Mouse (Mus musculus): Measurements from ENCODE around the gene Coa3. TPM values are rescaled to one million over a fixed set of nuclear protein-coding genes. Genes with fewer than 3 reads are reported as not detected.
A peak's percentile ranks its signal among the peaks of the same experiment; 100 is the strongest.

The Coa3 gene
- polyA plus RNA-seq, 1 experiment from 2014 or later = 190 TPM

DNA sequence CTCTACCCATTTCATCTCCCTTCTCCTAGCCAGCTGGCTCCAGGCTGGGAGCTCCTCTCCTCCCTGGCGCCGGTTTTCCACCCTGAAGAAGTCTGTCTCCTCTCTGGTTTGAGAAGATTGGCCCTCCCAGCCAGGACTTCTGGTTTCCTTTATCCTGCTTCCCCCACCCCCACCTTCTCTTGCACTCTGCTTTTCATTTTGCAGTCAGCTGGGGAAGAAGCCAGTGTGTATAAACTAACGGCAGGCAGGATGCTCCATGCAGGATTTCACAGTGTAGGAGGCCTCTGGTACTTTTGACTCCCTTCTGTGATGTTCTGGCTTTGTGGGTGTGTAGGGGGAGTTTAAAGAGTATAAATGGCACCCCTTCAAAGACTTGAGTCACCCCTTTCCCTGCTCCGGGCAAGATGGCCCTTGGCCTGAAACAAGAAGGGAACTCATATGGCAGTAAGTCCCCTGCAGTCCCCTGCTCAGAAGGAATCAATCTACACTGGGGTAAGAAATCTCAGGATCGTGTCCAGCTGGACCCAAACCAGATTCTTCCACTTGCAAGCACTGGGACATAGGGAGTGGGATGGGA, 40.8 kb downstream of the Coa3 start:
- H3K9ac ChIP-seq = no peak overlapping the region
- DNase-seq (peak; percentile 42), ATAC-seq (ENCODE audit: insufficient read depth) (peak; percentile 41; the same call in 1 of the 2 replicates)
- no peaks in the 10 kb centered on the region for H3K9me3 ChIP-seq (ENCODE audit: low read depth, low read length)
- TF ChIP-seq CTCF (IDR thresholded peaks at IDR 0.05; ENCODE audit: low read depth) = no peak
- H3K4me2 ChIP-seq = no peak overlapping the region
- no peaks in the 10 kb centered on the region for H3K36me3 ChIP-seq (ENCODE audit: insufficient read depth)
- no peaks in the 10 kb centered on the region for H3K4me1 ChIP-seq (ENCODE audit: insufficient read depth)
- H3K27me3 ChIP-seq (ENCODE audit: insufficient read depth, low read length) = no peaks in the 10 kb centered on the region
- WGBS = 32% methylated on average over 5 of the region's 5 CpGs
- no peak overlapping the region for H3K4me3 ChIP-seq (ENCODE audit: low read depth, low read length)
- H3K27ac ChIP-seq (ENCODE audit: low read depth) = peak overlapping the region; percentile 63

DNA sequence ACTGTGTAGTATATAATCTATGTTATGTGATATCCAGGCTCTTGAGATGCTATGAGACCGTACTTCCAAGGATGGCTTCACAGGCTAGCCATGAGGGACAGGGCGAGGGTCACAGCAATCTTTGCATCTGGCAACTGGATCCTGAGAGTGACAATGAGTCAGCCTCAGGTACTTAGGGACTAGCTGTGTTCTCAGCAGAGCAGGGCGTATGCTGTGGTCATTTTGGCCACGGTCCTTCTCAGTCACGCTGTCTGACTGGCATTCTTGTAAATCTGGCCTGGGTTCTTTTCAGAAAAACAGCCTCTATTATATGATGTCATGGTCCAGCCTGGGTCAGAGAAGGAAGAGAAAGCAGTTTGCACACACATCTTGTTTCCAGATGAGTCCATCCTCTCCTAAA, 42.1 kb downstream of the Coa3 start:
- Histone ChIP-seq H3K36me3 (ENCODE audit: insufficient read depth) (no peaks in the 10 kb centered on the region), H3K4me3 (ENCODE audit: low read depth, low read length) (no peak overlapping the region), H3K9ac (no peak overlapping the region), H3K4me1 (ENCODE audit: insufficient read depth) (no peaks in the 10 kb centered on the region), H3K27me3 (ENCODE audit: insufficient read depth, low read length) (no peaks in the 10 kb centered on the region), H3K4me2 (no peak overlapping the region), H3K27ac (ENCODE audit: low read depth) (no peak overlapping the region; the same call in 1 of the 2 replicates), H3K9me3 (ENCODE audit: low read depth, low read length) (no peaks in the 10 kb centered on the region)
- no peak for DNase-seq
- 90% methylated on average over 5 of the region's 5 CpGs for WGBS
- ATAC-seq (ENCODE audit: insufficient read depth) = no peak
- no peak for TF ChIP-seq CTCF (IDR thresholded peaks at IDR 0.05; ENCODE audit: low read depth)

DNA sequence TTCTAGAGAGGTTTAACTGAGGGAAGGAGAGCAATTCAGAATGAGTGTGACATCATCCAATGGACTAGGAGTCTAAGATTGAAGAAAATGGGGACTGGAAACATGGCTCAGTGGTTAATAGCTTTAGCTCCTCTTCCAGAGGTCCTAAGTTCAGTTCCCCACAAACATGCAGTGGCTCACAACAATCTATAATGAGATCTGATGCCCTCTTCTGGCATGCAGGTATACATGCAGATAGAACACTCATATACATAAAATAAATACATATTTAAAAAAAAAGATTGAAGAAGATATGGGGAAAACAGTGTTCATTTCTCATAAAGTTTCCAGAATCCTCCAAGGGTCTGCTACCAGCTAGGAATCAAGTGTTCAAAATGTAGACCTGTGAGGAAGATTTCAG, 43.5 kb downstream of the Coa3 start:
- Histone ChIP-seq H3K9me3 (ENCODE audit: low read depth, low read length) (no peaks in the 10 kb centered on the region), H3K9ac (no peak overlapping the region), H3K36me3 (ENCODE audit: insufficient read depth) (no peaks in the 10 kb centered on the region), H3K27me3 (ENCODE audit: insufficient read depth, low read length) (no peaks in the 10 kb centered on the region), H3K4me3 (ENCODE audit: low read depth, low read length) (no peak overlapping the region), H3K27ac (ENCODE audit: low read depth) (no peak overlapping the region), H3K4me2 (no peak overlapping the region), H3K4me1 (ENCODE audit: insufficient read depth) (peaks cover 12% of the 10 kb centered on the region)
- no peak for TF ChIP-seq CTCF (IDR thresholded peaks at IDR 0.05; ENCODE audit: low read depth)
- ATAC-seq (ENCODE audit: insufficient read depth) (no peak), DNase-seq (no peak)

DNA sequence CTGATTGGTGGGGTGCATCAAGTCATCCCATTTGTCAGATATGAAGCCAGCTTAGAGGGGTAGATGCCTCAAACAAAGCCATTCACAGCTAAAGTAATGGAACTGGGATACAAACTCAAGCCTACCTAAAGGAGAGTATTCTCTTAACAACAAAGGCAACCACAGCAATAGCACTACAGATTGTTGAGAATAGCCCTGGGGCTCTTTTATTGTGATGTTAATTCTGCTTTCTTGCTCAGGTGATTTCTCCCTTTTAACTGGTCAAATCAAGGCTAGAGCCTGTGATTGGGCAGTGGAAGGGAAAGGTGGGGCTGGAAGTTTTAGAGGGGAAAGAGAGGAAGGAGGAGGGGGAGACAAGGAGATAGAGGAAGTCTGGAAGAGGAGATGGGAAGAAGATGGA, 44.8 kb downstream of the Coa3 start:
- no peak for ATAC-seq (ENCODE audit: insufficient read depth)
- Histone ChIP-seq H3K27ac (ENCODE audit: low read depth) (no peak overlapping the region), H3K27me3 (ENCODE audit: insufficient read depth, low read length) (no peaks in the 10 kb centered on the region)

DNA sequence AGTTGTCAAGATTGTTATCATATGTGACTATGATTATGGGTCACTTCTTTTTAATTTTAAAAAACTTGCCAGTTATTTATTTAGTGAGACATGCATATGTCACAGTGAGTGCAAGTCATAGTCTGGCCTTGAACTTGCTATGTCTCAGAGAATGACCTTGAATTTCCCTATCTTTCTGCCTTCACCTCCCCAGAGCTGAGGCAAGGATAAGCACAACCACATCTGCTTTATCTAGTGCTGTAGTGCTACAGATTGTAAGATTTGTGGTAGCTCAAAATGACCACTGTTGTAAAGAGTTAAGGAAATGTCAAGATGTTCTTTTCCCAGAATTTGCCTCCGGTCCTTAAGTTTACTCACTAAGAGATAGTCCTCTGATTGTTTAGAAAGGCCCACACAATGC, 45.7 kb downstream of the Coa3 start:
- DNase-seq (no peak), ATAC-seq (ENCODE audit: insufficient read depth) (no peak)
- no peak for TF ChIP-seq CTCF (IDR thresholded peaks at IDR 0.05; ENCODE audit: low read depth)
- Histone ChIP-seq H3K4me2 (no peak overlapping the region), H3K36me3 (ENCODE audit: insufficient read depth) (no peaks in the 10 kb centered on the region), H3K27me3 (ENCODE audit: insufficient read depth, low read length) (no peaks in the 10 kb centered on the region), H3K9me3 (ENCODE audit: low read depth, low read length) (no peaks in the 10 kb centered on the region), H3K4me3 (ENCODE audit: low read depth, low read length) (no peak overlapping the region), H3K27ac (ENCODE audit: low read depth) (no peak overlapping the region), H3K4me1 (ENCODE audit: insufficient read depth) (peaks cover 18% of the 10 kb centered on the region), H3K9ac (no peak overlapping the region)
- 63% methylated on average over 1 of the region's 1 CpGs for WGBS

More for the DNA sequence above, 44.8 kb downstream of the Coa3 start:
- TF ChIP-seq CTCF (IDR thresholded peaks at IDR 0.05; ENCODE audit: low read depth) = no peak
- H3K4me3 ChIP-seq (ENCODE audit: low read depth, low read length) = no peak overlapping the region
- no peak overlapping the region for H3K9ac ChIP-seq
- DNase-seq = no peak
- no peaks in the 10 kb centered on the region for H3K9me3 ChIP-seq (ENCODE audit: low read depth, low read length)
- H3K4me2 ChIP-seq = no peak overlapping the region
- peaks cover 18% of the 10 kb centered on the region for H3K4me1 ChIP-seq (ENCODE audit: insufficient read depth)
- H3K36me3 ChIP-seq (ENCODE audit: insufficient read depth) = no peaks in the 10 kb centered on the region

DNA sequence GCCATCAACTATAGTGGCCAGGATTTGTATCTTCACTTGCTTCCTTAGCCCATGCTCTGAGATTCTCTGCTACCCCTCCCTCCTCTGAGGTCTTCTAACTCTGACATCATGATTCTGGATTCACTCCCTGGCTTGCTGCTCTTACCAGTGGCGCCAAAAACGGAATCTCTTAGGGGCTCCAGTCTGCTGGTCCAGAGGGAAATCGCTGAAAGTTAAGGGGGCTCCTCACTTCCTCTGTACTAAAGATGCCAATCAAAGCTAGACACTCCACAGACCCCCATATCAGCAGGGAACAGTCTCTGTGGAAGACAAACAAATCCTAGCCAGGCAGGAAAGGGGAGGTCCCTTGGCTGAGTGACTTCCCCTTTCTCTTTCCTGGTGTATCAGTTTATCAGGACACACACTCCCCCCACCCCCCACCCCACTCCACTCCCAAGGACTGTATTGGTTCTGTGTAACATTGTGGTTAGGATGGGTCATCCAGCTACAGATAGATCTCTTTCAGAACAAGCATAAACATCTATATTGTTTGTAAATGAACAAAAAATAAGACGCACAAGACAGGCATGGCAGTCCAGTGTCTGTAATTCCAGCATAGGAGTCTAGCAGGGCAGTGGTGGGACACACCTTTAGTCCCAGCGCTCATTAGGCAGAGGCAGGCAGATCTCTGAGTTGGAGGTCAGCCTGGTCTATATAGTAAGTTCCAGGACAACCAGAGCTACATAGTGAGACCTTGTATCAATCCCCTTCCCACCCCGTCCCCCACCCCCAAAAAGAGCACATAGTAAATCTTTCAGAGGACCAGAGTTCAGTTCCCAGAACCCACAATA, 46.7 kb downstream of the Coa3 start:
- H3K4me1 ChIP-seq (ENCODE audit: insufficient read depth) = peaks cover 18% of the 10 kb centered on the region
- H3K4me3 ChIP-seq (ENCODE audit: low read depth, low read length) = peak overlapping the region; percentile 23

More for the DNA sequence above, 46.7 kb downstream of the Coa3 start:
- H3K9me3 ChIP-seq (ENCODE audit: low read depth, low read length) = no peaks in the 10 kb centered on the region
- ATAC-seq (ENCODE audit: insufficient read depth) = peak; percentile 80
- peak; percentile 78 for DNase-seq
- peak overlapping the region; percentile 95 for H3K27ac ChIP-seq (ENCODE audit: low read depth)
- peak overlapping the region; percentile 46 for H3K9ac ChIP-seq
- TF ChIP-seq CTCF (IDR thresholded peaks at IDR 0.05; ENCODE audit: low read depth) = no peak
- WGBS = 38% methylated on average over 6 of the region's 6 CpGs
- H3K4me2 ChIP-seq = peak overlapping the region; percentile 62
- no peaks in the 10 kb centered on the region for H3K27me3 ChIP-seq (ENCODE audit: insufficient read depth, low read length)
- H3K36me3 ChIP-seq (ENCODE audit: insufficient read depth) = no peaks in the 10 kb centered on the region

Data from lung, embryonic 14.5 days (tissue).